Mouse (Mus musculus) thymus, postnatal 4 days (tissue): Measurements from ENCODE around the gene BC035044.
"Not testable (repeated sequence)": the region's sequence is repeated elsewhere in the genome, so short reads cannot be mapped to it uniquely, and the experiment has no call there.

Experiments used
- DNase-seq: peaks from one replicate; pipeline ENCODE4 v3.0.0; 2021

The BC035044 gene

GRCm38 (mm10) chr6:128826781-128827180 lies 64.1 kb downstream of the BC035044 start:
- DNase-seq: no peak

- DNase-seq: no peak
Measured at GRCm38 (mm10) chr6:128826132-128826531, 64.8 kb downstream of the BC035044 start, which contains the start of the genes Gm44511 and Klrb1b. Gene Gm44511, minus strand, starts transcription at chr6:128826315. Gene Klrb1b, minus strand, starts transcription at chr6:128826331.

GRCm38 (mm10) chr6:128818083-128818802 lies 72.7 kb downstream of the BC035044 start:
- no peak for DNase-seq

- peak; percentile 75 for DNase-seq
Measured at GRCm38 (mm10) chr6:128808532-128808931, 82.4 kb downstream of the BC035044 start.

GRCm38 (mm10) chr6:128807021-128807420 lies 83.9 kb downstream of the BC035044 start:
- DNase-seq: no peak

GRCm38 (mm10) chr6:128804823-128805640 lies 85.9 kb downstream of the BC035044 start:
- peak; percentile 85 for DNase-seq

GRCm38 (mm10) chr6:128802999-128803857 lies 87.7 kb downstream of the BC035044 start:
- peak; percentile 97 for DNase-seq

GRCm38 (mm10) chr6:128802557-128802956 lies 88.4 kb downstream of the BC035044 start:
- no peak for DNase-seq

- DNase-seq: not testable (repeated sequence)
Measured at GRCm38 (mm10) chr6:128800696-128801095, 90.2 kb downstream of the BC035044 start.

GRCm38 (mm10) chr6:128799896-128800270 lies 91.0 kb downstream of the BC035044 start:
- no peak for DNase-seq

- peak; percentile 78 for DNase-seq
Measured at GRCm38 (mm10) chr6:128799144-128799895, 91.6 kb downstream of the BC035044 start.
